Mouse (Mus musculus): ENCODE data around the gene Cyp4v3.
"Not testable (repeated sequence)": the region's sequence is repeated elsewhere in the genome, so short reads cannot be mapped to it uniquely, and the experiment has no call there.

The Cyp4v3 gene

GRCm38 (mm10) chr8:45332685-45333409 lies at the start of gene Cyp4v3:
Gene Cyp4v3 (minus strand): TSS chr8:45333216.
- DNase-seq (ENCODE audit: low spot score): peak; percentile 46

GRCm38 (mm10) chr8:45381963-45382347 lies 48.9 kb upstream of the Cyp4v3 start, which contains the start of gene Fam149a:
Gene Fam149a (minus strand): TSS chr8:45382291.
- DNase-seq (ENCODE audit: low spot score): no peak

- DNase-seq (ENCODE audit: low spot score): no peak
Measured at GRCm38 (mm10) chr8:45381075-45381962, 48.3 kb upstream of the Cyp4v3 start.

- DNase-seq (ENCODE audit: low spot score): no peak
Measured at GRCm38 (mm10) chr8:45380598-45380997, 47.6 kb upstream of the Cyp4v3 start.

- no peak for DNase-seq (ENCODE audit: low spot score)
Measured at GRCm38 (mm10) chr8:45374071-45374470, 41.1 kb upstream of the Cyp4v3 start.

GRCm38 (mm10) chr8:45367154-45367553 lies 34.1 kb upstream of the Cyp4v3 start:
- no peak for DNase-seq (ENCODE audit: low spot score)

- DNase-seq (ENCODE audit: low spot score): no peak
Measured at GRCm38 (mm10) chr8:45363220-45363619, 30.2 kb upstream of the Cyp4v3 start.

- DNase-seq (ENCODE audit: low spot score): no peak
Measured at GRCm38 (mm10) chr8:45362323-45362722, 29.3 kb upstream of the Cyp4v3 start.

- no peak for DNase-seq (ENCODE audit: low spot score)
Measured at GRCm38 (mm10) chr8:45359091-45359605, 26.1 kb upstream of the Cyp4v3 start.

GRCm38 (mm10) chr8:45358132-45358918 lies 25.3 kb upstream of the Cyp4v3 start:
- DNase-seq (ENCODE audit: low spot score): peak; percentile 44

- no peak for DNase-seq (ENCODE audit: low spot score)
Measured at GRCm38 (mm10) chr8:45355809-45356208, 22.8 kb upstream of the Cyp4v3 start.

- peak; percentile 33 for DNase-seq (ENCODE audit: low spot score)
Measured at GRCm38 (mm10) chr8:45345031-45345430, 12.0 kb upstream of the Cyp4v3 start.

GRCm38 (mm10) chr8:45344298-45344697 lies 11.3 kb upstream of the Cyp4v3 start:
- no peak for DNase-seq (ENCODE audit: low spot score)

- peak; percentile 59 for DNase-seq (ENCODE audit: low spot score)
Measured at GRCm38 (mm10) chr8:45341630-45342628, 8.9 kb upstream of the Cyp4v3 start.

GRCm38 (mm10) chr8:45333493-45333892 lies 477 bp upstream of the Cyp4v3 start:
- no peak for DNase-seq (ENCODE audit: low spot score)

- DNase-seq (ENCODE audit: low spot score): no peak
Measured at GRCm38 (mm10) chr8:45330856-45331255, 2.2 kb downstream of the Cyp4v3 start.

- no peak for DNase-seq (ENCODE audit: low spot score)
Measured at GRCm38 (mm10) chr8:45329206-45329980, 3.6 kb downstream of the Cyp4v3 start.

- DNase-seq (ENCODE audit: low spot score): not testable (repeated sequence)
Measured at GRCm38 (mm10) chr8:45327076-45327475, 5.9 kb downstream of the Cyp4v3 start.

- DNase-seq (ENCODE audit: low spot score): no peak
Measured at GRCm38 (mm10) chr8:45324151-45324550, 8.9 kb downstream of the Cyp4v3 start.

- DNase-seq (ENCODE audit: low spot score): no peak
Measured at GRCm38 (mm10) chr8:45321365-45321764, 11.7 kb downstream of the Cyp4v3 start.
